Mouse (Mus musculus) heart, postnatal 0 days (tissue): ENCODE data around the gene Phxr2.

Experiments used
- CTCF ChIP-seq: IDR thresholded peaks from 2 replicates; pipeline ENCODE4 v1.5.1; 2016; ENCODE audit warnings: antibody characterized with exemption, control low read depth, low read depth
- EP300 ChIP-seq: IDR thresholded peaks from 2 replicates; pipeline ENCODE4 v1.6.1; 2016; ENCODE audit warnings: antibody characterized with exemption, low read depth

GRCm38 (mm10) chr10:99156808-99157207 lies 30.7 kb upstream of the Phxr2 start:
- no peak for TF ChIP-seq CTCF
- no peak for TF ChIP-seq EP300
